Mouse (Mus musculus): ENCODE data around the gene Fyn. TPM values are rescaled to one million over a fixed set of nuclear protein-coding genes. Genes with fewer than 3 reads are reported as not detected.

Fyn gene
- polyA plus RNA-seq, 1 experiment, result 76.1 TPM

DNA sequence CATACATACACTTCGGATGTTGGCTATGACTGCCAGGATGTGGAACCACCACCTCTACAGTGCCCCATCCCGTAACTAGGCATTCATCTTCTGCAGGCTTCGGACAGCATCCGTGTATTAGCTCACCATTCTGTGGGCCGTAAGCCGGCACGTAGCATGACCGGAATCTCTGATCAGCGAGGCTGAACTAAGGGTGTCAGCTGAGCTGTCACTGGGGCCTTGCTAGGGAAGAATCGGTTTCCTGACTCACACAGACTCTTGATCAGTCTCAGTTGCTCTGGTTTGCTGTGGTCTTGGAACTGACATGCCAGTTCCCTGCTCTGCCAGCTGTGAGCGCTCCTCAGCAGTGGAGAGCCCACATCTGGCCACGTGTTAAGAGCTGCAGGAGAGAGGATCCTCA lies 137.7 kb downstream of the Fyn start:
- Histone ChIP-seq H3K4me3 (ENCODE audit: control insufficient read depth, insufficient read depth, low read length) (no peak overlapping the region), H3K27ac (ENCODE audit: control insufficient read depth, insufficient read depth, low read length) (no peak overlapping the region), H3K36me3 (ENCODE audit: control insufficient read depth, insufficient read depth, low read length) (no peaks in the 10 kb centered on the region), H3K4me1 (replicated peaks; ENCODE audit: control insufficient read depth, insufficient read depth, low read length) (peaks cover 30% of the 10 kb centered on the region), H3K27me3 (ENCODE audit: control insufficient read depth, insufficient read depth, low read length) (no peaks in the 10 kb centered on the region)
- TF ChIP-seq POLR2A (IDR thresholded peaks at IDR 0.05; ENCODE audit: control insufficient read depth, extremely low read depth, insufficient read depth, low read length, poor library complexity), result no peak
- no peak for TF ChIP-seq CTCF (IDR thresholded peaks at IDR 0.05; ENCODE audit: borderline replicate concordance, control insufficient read depth, extremely low read depth, insufficient read depth, low read length, poor library complexity)
- DNase-seq, result no peak
- WGBS, result 87% methylated on average over 12 of the region's 12 CpGs

DNA sequence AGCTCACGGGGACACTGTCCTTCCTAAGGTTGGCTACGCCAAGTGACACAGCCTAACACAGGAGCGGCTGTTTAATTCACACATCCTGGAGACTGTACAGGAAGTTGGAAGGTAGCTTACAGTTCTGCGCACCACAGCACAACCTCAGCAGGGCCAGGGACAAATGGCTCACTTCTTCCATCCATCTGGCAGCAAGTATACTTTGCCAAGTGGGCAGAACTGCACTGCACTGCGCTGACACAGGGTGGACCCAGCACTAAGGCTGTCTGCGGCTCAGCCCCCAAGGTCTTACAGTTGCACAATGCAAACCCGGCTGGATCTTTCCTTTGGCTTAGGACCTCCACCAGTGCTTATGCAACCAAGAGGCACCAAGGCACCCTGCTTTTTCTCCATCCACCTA lies 138.2 kb downstream of the Fyn start:
- no peak overlapping the region for H3K4me3 ChIP-seq (ENCODE audit: control insufficient read depth, insufficient read depth, low read length)
- 92% methylated on average over 7 of the region's 7 CpGs for WGBS
- H3K36me3 ChIP-seq (ENCODE audit: control insufficient read depth, insufficient read depth, low read length), result no peaks in the 10 kb centered on the region
- no peak for DNase-seq
- no peak for TF ChIP-seq CTCF (IDR thresholded peaks at IDR 0.05; ENCODE audit: borderline replicate concordance, control insufficient read depth, extremely low read depth, insufficient read depth, low read length, poor library complexity)
- TF ChIP-seq POLR2A (IDR thresholded peaks at IDR 0.05; ENCODE audit: control insufficient read depth, extremely low read depth, insufficient read depth, low read length, poor library complexity), result no peak
- H3K4me1 ChIP-seq (replicated peaks; ENCODE audit: control insufficient read depth, insufficient read depth, low read length), result peaks cover 25% of the 10 kb centered on the region
- H3K27ac ChIP-seq (ENCODE audit: control insufficient read depth, insufficient read depth, low read length), result no peak overlapping the region
- H3K27me3 ChIP-seq (ENCODE audit: control insufficient read depth, insufficient read depth, low read length), result no peaks in the 10 kb centered on the region

DNA sequence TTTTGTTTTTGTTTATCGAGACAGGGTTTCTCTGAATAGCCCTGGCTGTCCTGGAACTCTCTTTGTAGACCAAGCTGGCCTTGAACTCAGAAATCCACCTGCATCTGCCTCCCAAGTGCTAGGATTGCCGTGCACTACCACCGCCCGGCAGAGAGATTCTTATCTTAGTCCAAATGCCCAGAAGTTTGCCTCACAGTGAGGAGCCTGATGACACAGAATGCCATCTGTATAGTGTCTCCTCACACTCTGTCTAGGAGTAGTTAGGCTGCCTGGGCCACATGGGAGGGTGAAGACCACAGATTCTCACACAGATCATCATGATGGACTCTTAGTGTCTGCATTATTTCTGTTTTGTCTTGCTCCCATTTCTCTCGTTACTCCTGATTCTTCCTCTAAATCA lies 140.1 kb downstream of the Fyn start:
- no peaks in the 10 kb centered on the region; the same call in 1 of the 2 replicates for H3K36me3 ChIP-seq (ENCODE audit: control insufficient read depth, insufficient read depth, low read length)

DNA sequence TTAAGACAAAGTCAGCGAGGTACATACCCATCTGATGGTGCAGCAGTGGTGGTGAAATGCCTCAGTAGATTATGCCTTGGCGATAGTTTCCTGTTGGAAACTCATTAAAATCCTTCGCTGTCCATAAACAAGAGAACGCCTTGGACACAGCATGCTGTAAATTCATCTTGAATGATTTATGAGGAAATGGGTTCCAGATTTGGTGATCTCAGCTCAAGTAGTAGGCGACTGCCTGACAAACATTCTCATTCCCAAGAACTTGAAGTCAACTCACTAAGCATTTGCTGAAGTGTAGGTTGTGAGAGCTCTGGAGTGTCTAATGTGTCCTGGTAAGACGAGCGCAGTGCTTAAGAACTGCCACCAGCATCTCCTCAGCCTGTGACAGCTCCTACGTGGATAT lies 141.3 kb downstream of the Fyn start:
- no peaks in the 10 kb centered on the region for H3K27me3 ChIP-seq (ENCODE audit: control insufficient read depth, insufficient read depth, low read length)
- H3K36me3 ChIP-seq (ENCODE audit: control insufficient read depth, insufficient read depth, low read length), result no peaks in the 10 kb centered on the region; the same call in 1 of the 2 replicates
- TF ChIP-seq POLR2A (IDR thresholded peaks at IDR 0.05; ENCODE audit: control insufficient read depth, extremely low read depth, insufficient read depth, low read length, poor library complexity), result no peak
- TF ChIP-seq CTCF (IDR thresholded peaks at IDR 0.05; ENCODE audit: borderline replicate concordance, control insufficient read depth, extremely low read depth, insufficient read depth, low read length, poor library complexity), result no peak
- H3K27ac ChIP-seq (ENCODE audit: control insufficient read depth, insufficient read depth, low read length), result no peak overlapping the region
- WGBS, result 95% methylated on average over 8 of the region's 8 CpGs
- no peak for DNase-seq
- H3K4me1 ChIP-seq (replicated peaks; ENCODE audit: control insufficient read depth, insufficient read depth, low read length), result peaks cover 27% of the 10 kb centered on the region
- no peak overlapping the region for H3K4me3 ChIP-seq (ENCODE audit: control insufficient read depth, insufficient read depth, low read length)

More for the DNA sequence above, 140.1 kb downstream of the Fyn start:
- WGBS, result 95% methylated on average over 5 of the region's 5 CpGs
- no peak for TF ChIP-seq POLR2A (IDR thresholded peaks at IDR 0.05; ENCODE audit: control insufficient read depth, extremely low read depth, insufficient read depth, low read length, poor library complexity)
- TF ChIP-seq CTCF (IDR thresholded peaks at IDR 0.05; ENCODE audit: borderline replicate concordance, control insufficient read depth, extremely low read depth, insufficient read depth, low read length, poor library complexity), result no peak
- Histone ChIP-seq H3K4me3 (ENCODE audit: control insufficient read depth, insufficient read depth, low read length) (no peak overlapping the region), H3K4me1 (replicated peaks; ENCODE audit: control insufficient read depth, insufficient read depth, low read length) (peaks cover 18% of the 10 kb centered on the region), H3K27me3 (ENCODE audit: control insufficient read depth, insufficient read depth, low read length) (no peaks in the 10 kb centered on the region), H3K27ac (ENCODE audit: control insufficient read depth, insufficient read depth, low read length) (no peak overlapping the region)
- no peak for DNase-seq

DNA sequence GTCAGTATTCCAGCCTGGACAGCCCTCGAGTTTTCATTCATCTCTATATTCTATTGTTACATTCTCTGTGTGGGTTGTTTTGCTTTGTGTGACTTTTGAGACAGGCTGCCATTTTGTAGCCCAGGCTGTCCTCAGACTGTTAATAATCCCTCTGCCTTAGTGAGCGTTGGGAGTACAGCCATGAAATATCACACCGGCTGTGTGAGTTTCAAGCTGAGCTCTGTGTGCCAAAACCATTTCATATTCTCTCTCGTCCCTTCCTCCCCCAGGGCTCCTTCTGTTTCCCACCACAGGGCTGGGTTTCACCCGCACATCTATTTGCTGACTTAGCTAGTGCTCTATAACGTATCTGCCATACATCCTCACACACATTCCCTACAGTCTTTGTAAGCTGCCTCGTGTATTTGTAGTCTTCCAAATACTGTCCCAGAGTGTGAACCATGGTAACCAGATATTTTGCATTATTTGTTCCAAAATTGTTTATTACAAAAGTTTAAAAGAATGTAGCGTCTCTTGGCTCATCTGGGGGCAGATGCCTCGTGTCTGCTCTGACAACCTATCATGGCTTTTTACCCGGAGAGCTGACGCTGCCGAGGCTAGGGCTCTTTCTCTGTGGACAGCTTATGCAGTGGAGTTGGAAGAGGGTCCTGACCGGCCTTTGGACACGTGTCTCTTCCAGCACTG lies 144.1 kb downstream of the Fyn start:
- no peak for DNase-seq
- Histone ChIP-seq H3K36me3 (ENCODE audit: control insufficient read depth, insufficient read depth, low read length) (peaks cover 12% of the 10 kb centered on the region; the same call in 1 of the 2 replicates), H3K4me1 (replicated peaks; ENCODE audit: control insufficient read depth, insufficient read depth, low read length) (peaks cover 28% of the 10 kb centered on the region), H3K4me3 (ENCODE audit: control insufficient read depth, insufficient read depth, low read length) (no peak overlapping the region), H3K27ac (ENCODE audit: control insufficient read depth, insufficient read depth, low read length) (no peak overlapping the region), H3K27me3 (ENCODE audit: control insufficient read depth, insufficient read depth, low read length) (no peaks in the 10 kb centered on the region)
- TF ChIP-seq CTCF (IDR thresholded peaks at IDR 0.05; ENCODE audit: borderline replicate concordance, control insufficient read depth, extremely low read depth, insufficient read depth, low read length, poor library complexity) (no peak), POLR2A (IDR thresholded peaks at IDR 0.05; ENCODE audit: control insufficient read depth, extremely low read depth, insufficient read depth, low read length, poor library complexity) (no peak)
- 95% methylated on average over 14 of the region's 14 CpGs for WGBS

DNA sequence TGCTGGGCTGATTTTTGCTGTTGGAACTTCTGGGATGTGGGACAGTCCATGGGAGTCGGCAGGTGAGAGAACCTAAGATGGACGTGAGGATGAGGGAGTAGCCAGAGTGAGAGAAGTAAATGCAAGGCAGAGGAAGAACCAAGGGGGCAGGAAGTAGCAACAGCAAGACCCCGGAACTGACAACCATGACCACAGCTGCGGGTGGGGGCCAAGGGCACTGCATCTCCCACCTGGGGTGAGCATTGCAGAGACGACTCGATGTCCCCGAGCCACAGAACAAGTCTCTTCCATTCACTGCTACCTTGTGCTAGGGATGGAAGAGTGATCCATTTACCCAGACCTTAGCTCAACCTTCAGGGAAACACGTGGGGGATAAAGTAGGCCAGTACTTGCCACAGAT lies 146.3 kb downstream of the Fyn start:
- Histone ChIP-seq H3K27ac (ENCODE audit: control insufficient read depth, insufficient read depth, low read length) (peak overlapping the region; percentile 81), H3K4me3 (ENCODE audit: control insufficient read depth, insufficient read depth, low read length) (no peak overlapping the region), H3K27me3 (ENCODE audit: control insufficient read depth, insufficient read depth, low read length) (no peaks in the 10 kb centered on the region), H3K4me1 (replicated peaks; ENCODE audit: control insufficient read depth, insufficient read depth, low read length) (peaks cover 32% of the 10 kb centered on the region), H3K36me3 (ENCODE audit: control insufficient read depth, insufficient read depth, low read length) (peaks cover 12% of the 10 kb centered on the region; the same call in 1 of the 2 replicates)
- no peak for TF ChIP-seq CTCF (IDR thresholded peaks at IDR 0.05; ENCODE audit: borderline replicate concordance, control insufficient read depth, extremely low read depth, insufficient read depth, low read length, poor library complexity)
- no peak for TF ChIP-seq POLR2A (IDR thresholded peaks at IDR 0.05; ENCODE audit: control insufficient read depth, extremely low read depth, insufficient read depth, low read length, poor library complexity)
- 52% methylated on average over 8 of the region's 8 CpGs for WGBS
- DNase-seq, result peak; percentile 51
